10 mouse cellular contexts compared by ENCODE assay signal in genomic region chr17:84003489-84004234, GRCm38 (mm10).
DNase-seq lines count a peak whose midpoint lies in the region; ATAC-seq and TF ChIP-seq lines count a peak whose summit lies in the region.
"Had no signal": no experiment of that assay in that cellular context is flagged by ENCODE, and none has a peak within 500 bp of the region (broad histone marks: within the 10 kb centered on the region; RNA-seq: fewer than 3 reads in every experiment).

No protein-coding gene starts in this region.

- H3K4me1 ChIP-seq in embryonic facial prominence, embryonic 12.5 days = peaks cover 13% of the 10 kb centered on the region
- H3K4me1 ChIP-seq in intestine, postnatal 0 days (replicated peaks; ENCODE audit: control insufficient read depth, insufficient read depth, low read length) = 0 out of 2 replicates have a peak, but pooled peaks cover 5% of the 10 kb centered on the region

- WGBS in embryonic facial prominence, embryonic 12.5 days = 36% methylated on average over 9 of the region's 9 CpGs
- 46% methylated on average over 9 of the region's 9 CpGs for WGBS in intestine, postnatal 0 days

- no peak overlapping the region for H3K4me3 ChIP-seq in embryonic facial prominence, embryonic 12.5 days
- H3K4me3 ChIP-seq in intestine, postnatal 0 days (ENCODE audit: low read depth, low read length) = no peak overlapping the region
- H3K4me3 ChIP-seq: myocyte had no signal

- H3K27me3 ChIP-seq in embryonic facial prominence, embryonic 12.5 days = no peaks in the 10 kb centered on the region
- H3K27me3 ChIP-seq in intestine, postnatal 0 days (replicated peaks; ENCODE audit: control insufficient read depth, insufficient read depth, low read length) = no peaks in the 10 kb centered on the region

- H3K9ac ChIP-seq in embryonic facial prominence, embryonic 12.5 days = no peak overlapping the region
- H3K9ac ChIP-seq in intestine, postnatal 0 days (ENCODE audit: low read depth, low read length) = no peak overlapping the region

- no peaks in the 10 kb centered on the region for H3K36me3 ChIP-seq in embryonic facial prominence, embryonic 12.5 days
- H3K36me3 ChIP-seq in intestine, postnatal 0 days (ENCODE audit: control insufficient read depth, insufficient read depth) = no peaks in the 10 kb centered on the region

- peak overlapping the region; percentile 78 for H3K27ac ChIP-seq in embryonic facial prominence, embryonic 12.5 days
- H3K27ac ChIP-seq in intestine, postnatal 0 days (ENCODE audit: low read depth, low read length) = 0 out of 2 replicates have a peak overlapping the region, but pooled peaks have one; percentile 7

- peak; percentile 97 for DNase-seq in heart, adult 11 months
- no peak for DNase-seq in heart, postnatal 25 days (ENCODE audit: low spot score)
- peak; percentile 88 for DNase-seq in 3T3-L1 (ENCODE audit: low read depth, low spot score)
- no peak for DNase-seq in frontal cortex, postnatal 10 days (ENCODE audit: low spot score in 2 of 2)
- DNase-seq in T-cell, adult 2 months (ENCODE audit: low spot score) = no peak
- DNase-seq in left cerebral cortex, postnatal 36 days (ENCODE audit: low spot score in 2 of 2) = no peak

- no peaks in the 10 kb centered on the region for H3K9me3 ChIP-seq in embryonic facial prominence, embryonic 12.5 days
- H3K9me3 ChIP-seq in intestine, postnatal 0 days (ENCODE audit: control insufficient read depth) = no peaks in the 10 kb centered on the region

- intact Hi-C loops in heart, postnatal 25 days (cut with DNase I) = no loop called here
- intact Hi-C loops in left cerebral cortex, postnatal 36 days (cut with DNase I) = no loop called here

- ATAC-seq in embryonic facial prominence, embryonic 12.5 days (ENCODE audit: insufficient number of reproducible peaks, insufficient read depth, low FRiP score, low TSS enrichment) = no peak
- ATAC-seq in intestine, postnatal 0 days = no peak
- ATAC-seq: hindbrain, embryonic 16.5 days had no signal

- no peak overlapping the region for H3K4me2 ChIP-seq in embryonic facial prominence, embryonic 12.5 days (replicated peaks)
- no peak overlapping the region for H3K4me2 ChIP-seq in intestine, postnatal 0 days (replicated peaks; ENCODE audit: low read depth)

- TF ChIP-seq CTCF in intestine, postnatal 0 days (IDR thresholded peaks at IDR 0.05; ENCODE audit: low read depth) = peak; percentile 39

Comparison
In these comparisons a context has a peak if more than half of its experiments do, and no peak if none do; other contexts are left out.
1. DNase-seq: peak in heart, adult 11 months (single experiment) and 3T3-L1 (single experiment); none in heart, postnatal 25 days (single experiment), frontal cortex, postnatal 10 days (0 of 2), T-cell, adult 2 months (single experiment) and left cerebral cortex, postnatal 36 days (0 of 2).